Mouse (Mus musculus) MEL (cell line): Measurements from ENCODE around the gene Rps5. TPM values are rescaled to one million over a fixed set of nuclear protein-coding genes. Genes with fewer than 3 reads are reported as not detected.

Experiments used
- DNase-seq: peaks from one replicate; pipeline ENCODE4 v3.0.0; 2011; ENCODE audit warnings: low read depth, low spot score
- H3K27ac ChIP-seq: 2 replicates; pipeline ENCODE4 v1.5.1; 2012; ENCODE audit warnings: low read depth, mild to moderate bottlenecking, control low read depth, low read length, moderate library complexity; ENCODE audit not compliant: control insufficient read depth
- H3K27me3 ChIP-seq, 2 experiments: fragments of 150-350 bp in 1 of 2; sonication (generic) in 1 of 2; 2 replicates each; pipeline ENCODE4 v1.6.1; 2012; ENCODE audit warnings: low read length in 2 of 2, mild to moderate bottlenecking in 2 of 2, improper control_type of control experiment in 1 of 2, moderate library complexity in 1 of 2; ENCODE audit not compliant: insufficient read depth in 2 of 2, control insufficient read depth in 1 of 2
- H3K36me3 ChIP-seq, 2 experiments: 2 replicates each; pipeline ENCODE4 v1.6.1; 2012 to 2014; ENCODE audit warnings: low read length in 2 of 2, improper control_type of control experiment in 1 of 2, inconsistent platforms in 1 of 2, mild to moderate bottlenecking in 1 of 2; ENCODE audit not compliant: insufficient read depth in 2 of 2, control insufficient read depth in 1 of 2
- H3K4me1 ChIP-seq, 2 experiments: fragments of 150-350 bp in 1 of 2; sonication (generic) in 1 of 2; 2 replicates each; pipeline ENCODE4 v1.6.1; 2012; ENCODE audit warnings: low read length in 2 of 2, improper control_type of control experiment in 1 of 2, mild to moderate bottlenecking in 1 of 2; ENCODE audit not compliant: insufficient read depth in 2 of 2, control insufficient read depth in 1 of 2
- H3K4me3 ChIP-seq, 2 experiments: fragments of 150-350 bp in 1 of 2; sonication (generic) in 1 of 2; 2 replicates each; pipeline ENCODE4 v1.5.1; 2012; ENCODE audit warnings: low read depth in 2 of 2, low read length in 2 of 2, mild to moderate bottlenecking in 2 of 2, moderate library complexity in 2 of 2, control low read depth in 1 of 2, improper control_type of control experiment in 1 of 2; ENCODE audit not compliant: control insufficient read depth in 1 of 2, insufficient read depth in 1 of 2
- H3K79me2 ChIP-seq: 2 replicates; pipeline ENCODE4 v1.6.1; 2012; ENCODE audit warnings: mild to moderate bottlenecking, low read length, moderate library complexity; ENCODE audit not compliant: control insufficient read depth, poor library complexity, insufficient read depth
- H3K9ac ChIP-seq: 2 replicates; pipeline ENCODE4 v1.6.1; 2012; ENCODE audit warnings: low read depth, mild to moderate bottlenecking, control low read depth, low read length, moderate library complexity; ENCODE audit not compliant: control insufficient read depth, poor library complexity, severe bottlenecking
- H3K9me3 ChIP-seq: fragments of 150-350 bp; sonication (generic); replicated peaks from 2 replicates; pipeline ENCODE4 v1.6.1; 2012; ENCODE audit warnings: mild to moderate bottlenecking, low read length, improper control_type of control experiment, moderate library complexity; ENCODE audit not compliant: insufficient read depth
- BHLHE40 ChIP-seq: IDR thresholded peaks from 2 replicates; pipeline ENCODE4 v1.6.1; 2012; ENCODE audit warnings: low read depth, mild to moderate bottlenecking, inconsistent platforms, low read length, improper control_type of control experiment, borderline replicate concordance
- CHD1 ChIP-seq: IDR thresholded peaks from 2 replicates; pipeline ENCODE4 v1.6.1; 2012; ENCODE audit warnings: low read depth, mild to moderate bottlenecking, inconsistent platforms, low read length, improper control_type of control experiment
- CTCF ChIP-seq, 3 experiments: IDR thresholded peaks in 2 of 3; conservative IDR thresholded peaks in 1 of 3; 2 replicates each; pipeline ENCODE4 v1.5.1; 2011 to 2012; ENCODE audit warnings: low read length in 3 of 3, low read depth in 2 of 3, mild to moderate bottlenecking in 2 of 3, improper control_type of control experiment in 1 of 3, inconsistent platforms in 1 of 3, mixed read lengths in 1 of 3, moderate library complexity in 1 of 3; ENCODE audit not compliant: control insufficient read depth in 1 of 3, insufficient read depth in 1 of 3, poor library complexity in 1 of 3, severe bottlenecking in 1 of 3
- ELF1 ChIP-seq: IDR thresholded peaks from 2 replicates; pipeline ENCODE4 v1.6.1; 2014; ENCODE audit warnings: low read depth, mild to moderate bottlenecking, inconsistent platforms, low read length, improper control_type of control experiment, moderate library complexity
- HCFC1 ChIP-seq: IDR thresholded peaks from 2 replicates; pipeline ENCODE4 v1.6.1; 2012; ENCODE audit warnings: low read depth, mild to moderate bottlenecking, inconsistent platforms, low read length, improper control_type of control experiment, moderate library complexity
- KAT2A ChIP-seq: conservative IDR thresholded peaks from 2 replicates; pipeline ENCODE4 v1.6.1; 2012; ENCODE audit warnings: low read depth, low read length, improper control_type of control experiment, inconsistent platforms
- MEF2A ChIP-seq: IDR thresholded peaks from 2 replicates; pipeline ENCODE4 v1.6.1; 2014; ENCODE audit warnings: low read depth, mild to moderate bottlenecking, inconsistent platforms, low read length, improper control_type of control experiment; ENCODE audit not compliant: poor library complexity, insufficient replicate concordance, severe bottlenecking; ENCODE audit errors: extremely low read depth
- MXI1 ChIP-seq: IDR thresholded peaks from 2 replicates; pipeline ENCODE4 v1.6.1; 2011; ENCODE audit warnings: mild to moderate bottlenecking, low read depth, low read length, improper control_type of control experiment
- NELFE ChIP-seq: IDR thresholded peaks from 2 replicates; pipeline ENCODE4 v1.6.1; 2011; ENCODE audit warnings: low read depth, low read length, improper control_type of control experiment
- NRF1 ChIP-seq: IDR thresholded peaks from 2 replicates; pipeline ENCODE4 v1.6.1; 2014; ENCODE audit warnings: low read depth, mild to moderate bottlenecking, inconsistent platforms, low read length, improper control_type of control experiment, moderate library complexity; ENCODE audit not compliant: poor library complexity, insufficient read depth, severe bottlenecking
- POLR2A ChIP-seq, 2 experiments: IDR thresholded peaks; 2 replicates each; pipeline ENCODE4 v1.6.1; 2011 to 2012; ENCODE audit warnings: low read length in 2 of 2, mild to moderate bottlenecking in 2 of 2, control low read depth in 1 of 2, improper control_type of control experiment in 1 of 2, low read depth in 1 of 2, moderate library complexity in 1 of 2; ENCODE audit not compliant: control insufficient read depth in 1 of 2, insufficient read depth in 1 of 2, poor library complexity in 1 of 2
- POLR2AphosphoS5 ChIP-seq: IDR thresholded peaks from 2 replicates; pipeline ENCODE4 v1.6.1; 2012; ENCODE audit warnings: low read depth, borderline replicate concordance, mild to moderate bottlenecking, inconsistent platforms, low read length, moderate library complexity, mixed read lengths
- TAL1 ChIP-seq: IDR thresholded peaks from 2 replicates; pipeline ENCODE4 v1.6.1; 2012; ENCODE audit warnings: mild to moderate bottlenecking, inconsistent platforms, low read length, moderate library complexity, mixed read lengths
- TBP ChIP-seq: IDR thresholded peaks from 2 replicates; pipeline ENCODE4 v1.8.0; 2011; ENCODE audit warnings: low read depth, low read length, improper control_type of control experiment
- USF1 ChIP-seq: IDR thresholded peaks from 2 replicates; pipeline ENCODE4 v1.6.1; 2014; ENCODE audit warnings: low read depth, mild to moderate bottlenecking, inconsistent platforms, low read length, improper control_type of control experiment, moderate library complexity
- USF2 ChIP-seq, 2 experiments: IDR thresholded peaks; 2 replicates each; pipeline ENCODE4 v1.6.1; 2011 to 2012; ENCODE audit warnings: improper control_type of control experiment in 2 of 2, low read length in 2 of 2, borderline replicate concordance in 1 of 2, inconsistent platforms in 1 of 2, low read depth in 1 of 2, mild to moderate bottlenecking in 1 of 2; ENCODE audit not compliant: insufficient read depth in 1 of 2
- ZNF384 ChIP-seq: IDR thresholded peaks from 2 replicates; pipeline ENCODE4 v1.6.1; 2012; ENCODE audit warnings: low read depth, mild to moderate bottlenecking, inconsistent platforms, low read length, improper control_type of control experiment
- polyA plus RNA-seq, 2 experiments: library from polyadenylated mRNA; stranded (reverse) in 1 of 2; unstranded in 1 of 2; fragments of >175 nt in 1 of 2; fragments of >200 nt in 1 of 2; gene quantifications; 2 replicates each; pipeline versions ENCODE4 v1.2.1 to v1.2.4; 2012; ENCODE audit warnings: low replicate concordance in 2 of 2, low read depth in 1 of 2; ENCODE audit not compliant: insufficient read length in 2 of 2, insufficient read depth in 1 of 2, missing spikeins in 1 of 2
- total RNA-seq: library from RNA; depleted of rRNA; stranded (reverse); fragments of 300-350 nt; gene quantifications from 2 replicates; pipeline ENCODE4 v1.2.3, GENCODE M21; 2012

The Rps5 gene
- total and polyA plus RNA-seq, 3 experiments: 960 to 4,196 (median 2,915) TPM

DNA sequence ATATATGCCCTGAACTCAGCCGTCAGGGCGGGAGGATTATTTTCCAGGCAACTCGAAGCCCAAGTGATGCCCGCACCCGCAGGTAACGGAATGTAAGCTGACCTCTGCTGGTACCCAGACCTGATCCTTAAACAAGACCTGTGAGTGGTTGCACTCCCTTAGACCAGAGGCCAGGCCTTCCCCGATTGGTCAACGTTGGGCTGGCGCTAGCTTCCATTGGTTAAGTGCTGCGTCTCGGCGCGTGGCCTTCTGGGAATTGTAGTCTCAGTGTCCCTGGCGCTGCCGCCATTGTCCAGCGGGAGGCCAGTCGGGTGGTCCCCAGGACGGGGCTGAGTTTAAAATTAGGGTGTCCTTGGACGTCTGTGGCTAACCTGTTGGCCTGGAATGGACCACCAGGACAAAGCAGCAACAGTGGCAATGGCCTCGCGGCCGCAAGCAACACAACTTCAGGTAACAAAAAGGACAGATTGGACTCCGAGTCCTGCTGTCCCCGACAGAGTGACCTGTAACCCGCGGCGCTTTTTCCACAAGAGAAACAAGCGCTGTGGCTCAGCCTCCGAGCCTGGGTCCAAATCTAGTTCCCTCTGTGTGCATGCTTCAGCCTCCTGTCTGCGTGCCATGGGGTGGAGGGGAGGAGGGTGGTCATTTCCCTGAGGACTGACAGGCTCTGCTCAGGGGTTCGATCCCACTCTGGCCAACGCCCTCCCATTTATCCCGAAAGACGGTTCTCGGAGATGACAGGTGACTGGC, 41.0 kb upstream of the Rps5 start, which contains the start of gene Zfp128:
Zfp128 (plus strand) TSS at position 267 of the 750 bp plus-strand sequence.
- Histone ChIP-seq H3K9me3 (no peaks in the 10 kb centered on the region), H3K4me1 (no peaks in the 10 kb centered on the region; a peak in 2 of 4 replicates), H3K79me2 (no peaks in the 10 kb centered on the region; the same call in 1 of the 2 replicates), H3K27ac (no peak within 1 kb of the TSS), H3K9ac (peak within 1 kb of the TSS; percentile 75), H3K36me3 (no peaks in the 10 kb centered on the region), H3K4me3 (peak within 1 kb of the TSS; percentile 84 to 85), H3K27me3 (no peaks in the 10 kb centered on the region)
- TF ChIP-seq HCFC1: peak; percentile 96
- TF ChIP-seq TAL1: no peak
- peak; percentile 50; the same call in 1 of the 2 replicates for TF ChIP-seq TBP
- TF ChIP-seq NELFE: peak; percentile 48; the same call in 1 of the 2 replicates
- no peak for TF ChIP-seq BHLHE40
- TF ChIP-seq POLR2AphosphoS5: no peak
- TF ChIP-seq USF1: 0 out of 2 replicates have a peak, but pooled peaks have one; percentile 7
- peak in 1 of 2 experiments; percentile 54; a peak in 1 of 4 replicates for TF ChIP-seq POLR2A (IDR thresholded peaks at IDR 0.05; ENCODE audit: control insufficient read depth in 1 of 2, insufficient read depth in 1 of 2, low read depth in 1 of 2, low read length in 2 of 2, poor library complexity in 1 of 2)
- TF ChIP-seq ELF1: 0 out of 2 replicates have a peak, but pooled peaks have one; percentile 14
- TF ChIP-seq KAT2A: peak; percentile 83
- DNase-seq: peak; percentile 97

DNA sequence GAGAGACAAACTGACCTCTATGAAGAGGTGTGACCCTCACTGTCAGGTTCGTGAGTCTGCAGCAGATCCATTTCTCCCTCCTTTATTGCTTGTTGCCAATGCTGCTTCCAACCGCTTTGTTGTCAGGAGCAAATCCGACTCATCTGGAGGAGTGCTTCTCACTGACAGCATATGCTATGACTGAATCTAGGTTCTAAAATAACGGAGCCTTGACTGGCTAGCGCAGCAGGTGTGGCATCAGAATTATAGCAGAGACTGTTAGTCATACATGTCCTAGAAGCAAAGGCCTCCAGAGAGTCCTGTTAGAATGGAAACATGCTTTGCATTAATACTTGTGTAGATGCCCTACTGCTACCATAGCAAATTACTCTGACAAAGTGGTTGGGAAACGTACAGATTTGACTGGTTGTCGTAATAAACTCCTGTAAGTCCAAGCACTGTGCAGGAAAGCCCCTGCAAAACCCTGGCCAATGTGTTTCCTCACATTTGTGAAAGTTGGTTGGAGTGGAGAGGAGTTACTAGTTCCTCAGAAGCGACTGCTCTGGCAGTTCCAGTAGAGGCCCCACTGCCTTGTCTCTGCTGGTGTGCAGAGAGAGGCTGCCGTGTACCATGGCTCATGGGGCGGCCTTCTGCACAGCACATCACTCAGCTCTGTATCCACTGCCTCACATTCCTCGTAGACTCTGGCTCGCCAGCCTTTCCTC, 35.4 kb upstream of the Rps5 start:
- no peak for TF ChIP-seq MXI1
- no peak for TF ChIP-seq USF1
- TF ChIP-seq CHD1: no peak
- TF ChIP-seq KAT2A: no peak
- TF ChIP-seq CTCF (IDR thresholded peaks at IDR 0.05 in 2 of 3, conservative IDR thresholded peaks at IDR 0.05 in 1 of 3; ENCODE audit: control insufficient read depth in 1 of 3, insufficient read depth in 1 of 3, low read depth in 2 of 3, low read length in 3 of 3, poor library complexity in 1 of 3, severe bottlenecking in 1 of 3): no peak
- TF ChIP-seq MEF2A: no peak
- no peak for TF ChIP-seq ZNF384
- no peak for TF ChIP-seq NRF1
- TF ChIP-seq NELFE: no peak
- TF ChIP-seq USF2 (IDR thresholded peaks at IDR 0.05; ENCODE audit: borderline replicate concordance in 1 of 2, insufficient read depth in 1 of 2, low read depth in 1 of 2, low read length in 2 of 2): no peak
- no peak for TF ChIP-seq HCFC1
- no peak for TF ChIP-seq POLR2A (IDR thresholded peaks at IDR 0.05; ENCODE audit: control insufficient read depth in 1 of 2, insufficient read depth in 1 of 2, low read depth in 1 of 2, low read length in 2 of 2, poor library complexity in 1 of 2)
- no peak for TF ChIP-seq ELF1
- no peaks in the 10 kb centered on the region for H3K4me1 ChIP-seq
- no peak overlapping the region for H3K9ac ChIP-seq
- no peaks in the 10 kb centered on the region for H3K9me3 ChIP-seq
- no peak overlapping the region for H3K27ac ChIP-seq
- H3K36me3 ChIP-seq: no peaks in the 10 kb centered on the region
- no peak for DNase-seq
- no peaks in the 10 kb centered on the region for H3K27me3 ChIP-seq
- no peak overlapping the region for H3K4me3 ChIP-seq
- H3K79me2 ChIP-seq: no peaks in the 10 kb centered on the region
